Mouse (Mus musculus): ENCODE results near the gene Csk.

The Csk gene

DNA sequence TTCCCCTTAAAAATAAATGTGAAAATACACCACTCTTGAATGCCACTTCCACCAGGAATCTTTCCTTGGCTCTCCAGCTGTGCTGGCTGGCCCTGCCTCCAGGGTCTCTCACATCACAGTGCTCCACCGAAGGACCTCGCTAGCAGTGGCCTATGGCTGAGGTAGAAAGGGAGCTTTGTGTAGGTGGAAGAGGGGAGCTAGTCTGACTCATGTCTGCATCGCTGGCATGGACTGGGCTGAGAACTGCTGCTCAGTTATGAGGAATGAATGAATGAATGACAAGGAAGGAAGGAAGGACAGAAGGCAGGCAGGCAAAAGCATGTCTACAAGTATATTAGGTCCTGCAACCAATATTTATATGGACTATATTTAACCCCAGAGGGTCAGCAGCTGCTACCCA, 16.2 kb downstream of the Csk start:
- no peak for DNase-seq

DNA sequence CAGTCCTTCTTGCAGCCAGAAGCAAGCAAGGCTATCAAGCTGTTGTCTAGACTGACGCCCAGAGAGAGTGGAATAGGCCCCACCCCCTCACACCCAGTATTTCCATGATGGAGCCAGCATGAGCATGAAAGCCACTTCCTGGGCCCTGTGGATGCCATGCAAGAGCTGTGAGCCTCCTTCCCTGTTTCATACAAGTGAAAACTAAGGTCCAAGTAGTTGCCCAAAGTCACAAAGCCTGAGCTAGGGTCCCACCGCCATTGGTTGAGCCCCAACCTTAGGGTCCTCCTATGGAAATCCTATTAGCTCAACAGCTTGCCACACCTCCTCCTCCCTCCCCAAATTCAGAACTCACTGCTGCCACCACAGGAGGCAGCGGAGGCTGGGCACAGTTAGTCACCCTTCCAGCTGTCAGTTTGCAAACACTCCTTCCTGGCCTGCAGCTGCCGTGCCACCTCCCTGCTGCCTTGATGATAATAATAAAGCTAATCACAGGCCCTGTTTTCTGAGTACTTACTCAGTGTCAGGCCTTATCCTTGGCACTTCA, 19.9 kb downstream of the Csk start:
- DNase-seq = no peak

DNA sequence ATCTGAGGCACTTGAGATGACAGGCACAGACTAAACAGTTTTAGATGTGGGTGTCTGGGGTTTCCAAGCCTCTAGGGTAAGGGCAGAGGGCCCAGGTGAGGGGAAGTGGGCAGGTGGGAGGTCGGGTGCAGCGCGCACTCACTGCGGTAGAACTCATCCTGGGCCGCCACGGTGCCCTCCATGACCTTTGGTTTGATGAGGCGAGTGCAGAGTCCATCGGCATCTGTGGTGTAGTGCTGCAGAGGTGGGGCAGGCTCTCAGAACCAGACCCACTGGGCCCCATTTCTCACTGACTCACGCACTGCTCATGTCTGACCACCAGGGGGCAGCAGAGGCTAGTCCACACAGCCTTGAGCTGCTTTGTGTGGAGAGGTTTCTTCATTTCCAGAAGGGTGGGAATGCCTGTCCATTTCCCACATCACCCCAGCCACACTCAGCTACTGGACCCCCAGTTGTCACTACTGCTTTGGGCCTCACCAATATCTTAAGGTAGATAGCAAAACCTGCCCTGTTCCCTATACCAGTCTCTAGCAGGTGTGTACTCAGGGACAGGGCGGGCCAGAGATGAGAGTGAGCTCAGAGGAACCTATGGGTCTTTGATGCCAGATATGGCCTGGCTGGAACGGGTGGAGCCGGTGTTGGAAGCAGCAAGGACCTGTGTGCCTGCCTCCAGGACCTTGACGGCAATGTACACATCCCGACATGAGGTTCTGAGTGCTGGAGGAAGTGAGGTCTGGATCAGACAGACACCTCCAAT, 24.1 kb downstream of the Csk start:
- DNase-seq = peak; percentile 80

DNA sequence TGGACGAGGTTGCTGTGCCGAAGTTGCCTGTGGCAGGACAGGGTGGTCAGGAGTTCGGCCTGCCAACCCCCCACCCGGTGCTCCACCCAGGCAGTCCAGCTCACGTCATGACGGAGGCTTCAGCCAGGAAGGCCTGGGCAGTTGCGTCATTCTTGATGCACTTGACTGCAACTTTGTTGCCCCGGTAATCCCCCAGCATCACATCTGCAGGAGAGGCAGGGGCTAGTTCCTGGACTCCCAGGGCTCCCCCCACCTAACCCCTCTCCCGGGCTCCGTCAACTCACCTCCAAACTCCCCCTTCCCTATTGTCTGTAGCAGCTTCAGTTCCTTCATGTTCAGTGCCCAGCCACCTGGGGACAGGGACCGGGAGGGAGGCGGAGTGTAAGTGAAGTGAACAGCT, 24.7 kb downstream of the Csk start:
- no peak for DNase-seq

DNA sequence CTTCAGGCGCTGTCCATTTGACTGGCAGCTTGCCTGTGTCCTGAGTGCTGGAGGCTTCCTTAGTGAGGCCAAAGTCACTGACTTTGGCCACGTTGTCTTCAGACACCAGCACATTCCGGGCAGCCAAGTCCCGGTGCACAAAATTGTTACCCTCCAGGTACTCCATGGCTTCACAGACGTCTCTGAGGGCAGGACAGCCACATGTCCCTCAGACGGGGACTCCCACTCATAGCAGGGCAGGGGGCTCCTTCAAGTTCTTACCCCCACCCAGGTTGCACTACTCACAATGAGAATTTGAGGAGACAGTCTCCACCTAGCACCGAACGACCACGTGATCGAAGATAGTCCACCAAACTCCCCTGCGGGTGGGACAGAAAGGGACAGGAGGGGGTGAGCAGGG, 25.5 kb downstream of the Csk start:
- no peak for DNase-seq

DNA sequence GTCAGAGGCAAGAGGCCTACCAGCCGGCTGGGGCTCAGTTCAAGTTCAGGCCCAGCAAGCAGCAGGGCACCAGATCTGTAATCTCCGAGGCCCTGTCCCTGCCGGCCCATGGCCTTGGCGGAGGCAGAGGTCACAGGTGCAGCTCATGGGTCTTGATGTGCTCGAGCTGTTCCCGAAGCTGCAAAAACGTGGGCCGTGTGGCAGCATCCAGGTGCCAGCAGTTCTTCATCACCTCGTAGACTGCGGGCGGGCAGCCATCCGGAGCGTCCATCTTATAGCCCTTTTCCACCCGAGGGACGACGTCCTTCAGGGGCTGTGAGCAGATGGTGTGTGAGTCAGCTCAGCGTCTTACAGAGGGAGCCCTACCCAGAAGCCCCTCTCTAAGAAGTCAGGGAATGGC, 26.2 kb downstream of the Csk start:
- no peak for DNase-seq

DNA sequence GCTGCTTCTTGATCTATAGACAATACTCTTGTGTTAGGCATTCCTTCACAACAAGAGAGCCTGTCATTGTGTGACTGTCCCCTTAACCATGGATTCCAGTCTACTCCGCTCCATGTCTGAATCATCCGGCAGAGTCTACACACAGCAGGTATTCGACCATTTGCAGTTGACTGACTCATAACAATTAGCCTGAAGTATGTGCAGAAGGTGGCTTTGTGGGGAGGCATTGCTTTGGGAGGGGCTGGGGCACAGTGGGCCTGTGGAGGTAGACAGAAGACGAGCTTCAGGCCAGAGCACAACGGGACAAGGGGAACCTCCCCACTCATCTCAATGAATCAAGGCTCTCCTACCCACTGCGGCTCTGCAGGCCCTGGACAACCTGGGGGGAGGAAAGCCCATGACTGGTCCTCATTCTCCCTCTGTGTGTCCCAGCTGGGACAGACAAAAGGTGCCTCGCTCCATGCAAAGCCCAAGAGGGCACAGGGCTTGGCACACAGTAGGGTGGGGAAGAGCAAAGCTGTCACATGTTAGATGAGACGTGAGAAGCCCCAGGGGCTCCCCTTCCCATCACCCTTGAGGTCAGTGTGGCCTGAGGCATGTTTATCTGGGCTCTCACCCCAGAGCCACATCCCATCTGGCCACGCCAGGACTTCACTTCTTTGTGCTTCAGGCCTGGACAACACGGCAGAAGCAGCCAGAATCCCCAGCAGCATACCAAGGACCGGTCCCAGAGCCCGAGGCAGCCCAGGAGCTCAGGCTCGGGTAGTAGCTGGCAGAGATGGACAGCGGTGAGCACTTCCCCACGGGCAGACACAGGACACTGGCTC, 27.5 kb downstream of the Csk start:
- DNase-seq = no peak

DNA sequence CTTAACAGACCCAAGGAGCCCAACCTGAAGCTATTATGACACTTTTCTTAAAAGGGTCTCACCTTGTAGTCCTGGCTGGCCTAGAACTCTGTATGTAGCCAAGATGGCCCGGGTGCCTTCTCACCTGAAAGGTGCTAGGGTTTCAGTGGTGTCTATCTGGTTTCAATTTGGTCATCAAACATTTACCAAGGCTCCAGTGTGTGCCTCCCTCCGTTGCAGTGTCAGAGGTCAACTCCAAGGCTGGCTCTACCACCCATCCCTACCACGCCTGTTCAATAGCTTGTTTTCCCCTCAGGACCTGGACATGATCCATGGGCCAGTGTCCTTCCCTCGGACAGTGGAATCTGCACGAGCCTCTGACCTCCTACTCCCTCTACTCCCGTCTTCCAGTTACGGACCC, 29.1 kb downstream of the Csk start:
- DNase-seq = no peak

DNA sequence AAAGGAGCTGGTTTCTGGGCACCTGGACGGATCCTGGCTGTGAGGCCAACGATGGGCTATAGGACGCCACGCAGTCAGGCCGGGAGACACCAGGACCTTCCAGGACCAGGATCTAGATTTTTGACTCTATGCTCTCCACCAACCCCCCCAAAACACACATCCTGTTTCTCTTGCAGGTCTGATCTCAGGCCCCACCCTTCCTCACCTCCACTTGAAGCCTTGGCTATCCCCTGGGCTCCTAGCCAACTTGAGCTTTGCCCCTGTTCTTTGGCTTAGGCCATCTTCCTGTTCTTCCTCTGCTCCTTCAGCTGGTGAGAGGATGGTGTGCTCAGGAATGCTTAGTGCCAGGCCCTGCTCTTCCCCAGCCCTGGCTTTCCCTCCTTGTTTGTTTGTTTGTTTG, 32.8 kb downstream of the Csk start, which contains the start of gene Lman1l:
Gene Lman1l (minus strand): TSS at position 101 of the 400 bp plus-strand sequence.
- no peak for DNase-seq

DNA sequence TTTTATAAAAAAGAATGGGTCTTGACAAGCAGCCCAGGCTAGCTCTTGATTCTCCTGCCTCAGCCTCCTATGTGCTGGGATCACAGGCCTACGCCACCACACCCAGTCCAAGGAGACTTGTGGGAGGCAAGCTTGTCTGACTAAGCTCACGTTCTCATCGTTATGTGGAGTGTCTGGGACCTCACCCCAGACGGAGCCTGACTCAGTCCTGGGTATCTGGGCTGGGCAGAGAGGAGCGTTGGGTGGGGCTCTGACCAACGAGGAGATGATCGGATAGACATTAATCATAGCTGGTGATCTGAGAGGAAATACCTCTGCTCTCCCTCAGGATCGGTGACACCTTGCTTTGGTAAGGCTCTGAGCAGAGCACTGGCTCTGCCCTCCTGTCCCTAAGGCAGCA, 34.6 kb downstream of the Csk start:
- no peak for DNase-seq

DNA sequence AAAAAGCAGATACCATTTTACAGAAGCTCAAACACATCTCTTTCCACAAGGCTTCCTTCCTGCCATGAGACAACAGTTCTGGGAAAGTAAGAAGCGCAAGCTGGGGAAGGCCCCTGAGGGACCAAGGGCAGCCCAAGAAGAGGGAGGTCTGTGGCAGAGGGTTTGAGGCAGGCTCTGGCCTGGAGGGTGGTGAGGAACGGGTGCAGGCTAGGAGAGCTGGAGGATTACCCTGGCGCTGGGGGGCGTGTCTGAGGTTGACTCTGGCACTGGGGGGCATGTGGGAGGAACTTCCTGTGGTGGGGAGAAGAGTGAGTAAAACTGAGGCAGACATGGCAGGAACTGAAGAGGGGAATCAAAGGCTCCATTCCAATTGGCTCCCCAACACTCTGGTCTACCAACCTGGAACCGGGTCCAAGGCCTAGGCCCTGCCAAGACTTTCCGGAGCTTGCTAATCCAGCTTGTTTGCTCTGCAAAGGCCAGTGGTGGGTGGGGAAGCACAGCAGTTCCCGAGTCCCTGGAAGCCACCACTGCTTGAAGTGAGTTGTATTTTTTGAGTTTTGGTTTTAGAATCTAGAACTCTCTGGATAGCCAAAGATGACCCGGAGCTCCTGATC, 35.8 kb downstream of the Csk start:
- DNase-seq = no peak

DNA sequence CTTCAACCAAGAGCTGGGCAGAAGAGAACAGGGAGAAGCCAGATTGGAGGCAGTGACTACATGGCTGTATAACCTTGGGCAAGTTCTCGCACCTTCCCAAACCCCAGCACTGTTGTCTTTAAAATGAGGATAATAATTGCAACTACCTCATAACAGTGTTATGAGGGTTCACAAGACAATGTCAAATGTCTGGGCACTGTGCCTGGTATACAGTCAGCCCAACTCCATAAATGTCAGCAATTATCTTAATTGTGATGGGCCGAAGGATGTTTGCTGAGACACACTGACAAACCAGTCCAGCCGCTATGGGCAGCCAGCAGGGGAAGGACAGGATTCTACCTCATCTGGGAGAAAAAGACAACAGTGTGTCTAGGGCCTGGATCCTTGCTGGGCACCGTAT, 38.6 kb downstream of the Csk start:
- DNase-seq = no peak

DNA sequence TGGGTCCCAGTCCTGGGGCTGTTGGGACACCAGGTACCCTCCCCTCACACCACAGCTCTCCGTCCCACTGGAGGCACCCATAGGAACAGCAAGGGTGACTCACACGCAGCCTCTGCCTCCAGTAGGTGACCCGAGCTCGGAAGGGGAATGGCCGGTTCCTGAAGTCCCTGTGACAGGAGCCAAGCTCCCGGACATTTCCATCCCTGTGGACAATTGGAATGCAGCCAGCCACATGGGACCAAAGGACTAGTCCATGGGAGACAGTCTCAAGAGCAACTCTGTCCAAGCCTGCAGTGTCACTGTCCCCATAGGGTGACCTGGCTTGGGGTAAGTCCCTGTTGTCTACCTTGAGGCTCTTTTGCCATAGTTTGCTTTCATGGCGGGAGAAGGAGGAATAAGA, 39.5 kb downstream of the Csk start:
- DNase-seq = no peak

DNA sequence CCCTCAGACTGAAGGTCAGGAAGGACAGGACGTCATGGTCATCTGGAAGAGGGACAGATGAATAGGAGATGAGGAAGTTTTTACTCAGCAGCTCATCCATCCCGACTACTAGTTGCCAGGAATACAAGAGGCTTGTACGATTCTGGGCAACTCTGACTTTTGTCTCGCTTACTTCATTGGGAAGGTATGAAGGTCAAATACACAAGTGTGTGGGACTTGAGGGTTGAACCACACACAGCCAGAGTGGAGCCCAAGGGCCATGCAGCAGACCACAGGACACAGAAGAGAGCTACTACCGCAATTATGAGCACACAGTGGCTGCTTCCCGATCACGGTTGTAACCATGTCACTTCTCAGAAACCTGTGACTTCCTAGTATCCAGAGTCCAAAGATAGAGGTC, 40.8 kb downstream of the Csk start:
- DNase-seq = no peak

DNA sequence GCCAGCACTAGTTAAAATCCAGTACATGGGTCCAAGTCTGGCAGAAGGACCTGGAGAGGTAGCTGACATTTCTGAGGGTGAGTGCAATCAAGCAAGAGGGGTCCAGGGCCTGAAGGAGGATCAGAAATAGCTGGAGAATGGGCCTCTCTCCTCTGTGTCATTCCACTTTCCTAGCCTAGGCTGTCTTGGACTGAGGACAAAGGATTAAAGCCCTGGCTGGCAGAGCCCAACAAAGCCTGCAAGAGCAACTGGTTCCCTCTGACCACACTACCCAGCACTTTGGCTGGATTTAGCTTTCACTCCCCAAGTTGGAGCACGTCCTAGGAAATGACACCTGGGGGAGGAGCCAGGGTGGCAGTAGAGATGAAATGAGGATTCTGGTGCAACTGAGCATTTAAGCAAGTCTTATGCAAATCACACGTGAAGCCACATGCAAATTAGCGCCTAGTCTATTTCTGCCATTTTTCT, 43.0 kb downstream of the Csk start:
- no peak for DNase-seq

DNA sequence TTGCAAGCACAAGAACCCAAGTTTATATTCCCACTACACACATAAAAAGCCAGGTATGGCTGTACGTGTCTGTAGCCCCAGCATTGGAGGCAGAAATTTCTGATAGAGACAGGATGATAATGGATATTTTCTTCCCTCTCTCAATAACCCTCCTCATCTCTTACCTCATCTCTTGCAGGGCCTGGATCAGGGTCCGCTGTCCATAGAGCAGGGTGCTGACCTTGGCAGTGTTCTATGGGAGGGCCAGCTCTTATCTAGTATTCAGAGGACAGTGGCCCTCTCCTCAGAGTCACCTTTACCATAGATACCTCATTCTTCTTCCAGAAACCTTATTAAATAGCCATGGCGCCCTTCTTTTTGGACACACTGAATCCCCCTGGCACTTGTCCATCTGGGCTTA, 43.6 kb downstream of the Csk start:
- DNase-seq = no peak

DNA sequence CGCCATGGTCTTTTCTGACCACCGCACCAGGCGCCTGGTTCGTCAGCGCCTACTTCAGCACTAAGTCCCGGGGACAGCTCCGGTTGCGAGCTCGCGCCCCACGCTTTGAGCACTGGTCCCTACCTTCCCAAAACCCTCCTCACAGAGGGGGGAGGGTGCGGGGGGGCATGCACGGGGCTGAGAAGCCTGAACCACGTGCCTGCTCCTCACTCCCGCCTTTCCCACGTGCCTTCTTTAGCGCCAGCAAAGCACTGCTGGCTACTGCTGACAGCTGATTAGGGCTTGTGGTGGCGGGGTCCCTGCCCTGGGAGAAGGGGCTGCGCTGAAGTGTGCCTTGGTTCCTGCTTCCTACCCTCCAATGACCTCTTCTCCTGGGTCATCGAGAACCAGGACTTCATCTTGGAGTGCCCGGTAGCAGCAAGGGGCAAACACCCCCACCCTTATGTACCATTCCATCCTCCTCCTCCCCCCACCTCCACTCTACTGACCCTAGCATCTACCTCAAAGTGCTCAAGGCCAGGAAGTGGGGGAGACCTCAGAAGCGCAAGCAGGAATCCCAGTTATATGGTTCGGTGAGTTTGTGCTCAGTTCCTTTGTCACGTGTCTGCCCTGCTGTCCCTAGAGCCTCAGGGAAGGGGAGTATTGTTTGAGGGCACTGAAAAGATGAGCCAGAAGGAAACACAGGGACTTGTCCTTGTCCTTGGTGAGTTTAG, 47.1 kb downstream of the Csk start, which contains the start of gene Cplx3:
Gene Cplx3 (minus strand): TSS at position 143 of the 713 bp plus-strand sequence.
- peak; percentile 58 for DNase-seq

DNA sequence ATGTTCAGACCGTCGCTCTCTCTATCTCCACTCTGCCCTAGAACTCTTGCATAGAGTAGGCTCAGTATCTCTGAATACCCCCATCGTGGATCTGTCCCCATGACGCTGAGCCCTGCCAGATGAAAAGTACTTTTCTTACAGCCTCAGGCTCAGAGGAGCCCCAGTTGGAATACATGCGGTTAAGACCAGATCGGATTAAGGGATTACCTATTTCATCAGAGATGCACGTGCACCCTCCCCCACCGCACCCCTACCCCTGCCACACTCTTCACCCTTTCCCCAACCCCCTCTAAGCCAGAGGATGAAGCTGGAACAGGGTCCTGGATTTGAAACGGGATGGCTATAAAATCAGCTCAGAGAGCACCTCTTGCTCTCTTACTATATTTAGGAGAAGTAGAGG, 47.9 kb downstream of the Csk start:
- DNase-seq = no peak

DNA sequence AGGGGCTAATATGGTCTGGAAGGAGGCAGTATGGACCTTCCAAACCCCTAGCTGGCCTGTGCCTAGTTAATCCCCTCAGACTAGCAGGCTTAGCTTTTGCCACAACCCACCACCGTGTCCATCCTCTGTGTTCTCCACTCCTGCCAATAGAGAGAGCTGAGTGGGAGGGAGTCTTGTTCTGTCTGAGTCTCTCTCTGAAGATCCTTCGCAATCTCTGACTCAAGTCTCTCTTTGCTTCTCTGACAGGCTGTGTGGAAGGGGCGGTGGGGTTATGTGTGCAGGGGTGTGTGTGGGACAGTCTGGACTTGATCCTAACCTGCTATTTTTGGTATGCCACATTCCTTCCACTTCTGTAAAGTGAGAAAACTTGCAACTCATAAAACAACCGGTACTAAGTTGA, 48.6 kb downstream of the Csk start:
- DNase-seq = no peak

DNA sequence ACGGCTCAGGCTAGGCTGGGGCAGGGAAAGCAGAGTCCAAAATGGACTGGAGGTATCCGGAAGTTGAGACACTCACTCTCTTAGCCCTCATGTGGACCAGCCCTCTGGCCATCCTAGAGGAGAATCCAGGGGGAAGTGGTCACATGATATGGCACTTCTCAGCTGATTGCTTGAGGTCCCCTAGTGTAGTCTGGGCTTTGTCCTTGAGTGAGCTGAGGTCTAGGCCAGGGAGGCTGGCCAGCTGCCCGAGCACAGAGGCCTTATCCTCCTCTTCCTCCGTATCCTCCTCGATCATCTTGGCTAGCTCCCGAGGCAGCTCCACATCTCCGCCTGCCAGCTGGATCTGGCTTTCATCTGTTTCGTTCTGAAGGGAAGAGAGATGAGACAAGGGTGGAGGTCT, 51.3 kb downstream of the Csk start:
- DNase-seq = no peak

DNA sequence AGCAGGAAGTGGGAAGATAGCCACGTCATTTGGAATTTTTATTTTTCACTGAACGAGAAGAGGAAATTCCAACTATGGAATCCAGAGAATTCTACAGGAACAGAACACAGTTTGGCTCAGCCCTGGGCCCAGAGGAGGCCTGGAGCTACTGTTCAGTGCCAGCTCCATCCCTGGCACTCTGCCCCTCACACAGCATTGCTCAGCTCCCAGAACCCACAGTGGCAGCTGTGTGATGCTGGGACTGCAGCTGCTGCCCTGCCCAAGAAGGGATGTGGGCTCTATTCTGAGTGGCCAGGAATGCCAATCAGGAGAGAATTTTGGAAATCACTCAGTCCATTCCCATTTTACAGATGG, 52.1 kb downstream of the Csk start:
- no peak for DNase-seq

DNA sequence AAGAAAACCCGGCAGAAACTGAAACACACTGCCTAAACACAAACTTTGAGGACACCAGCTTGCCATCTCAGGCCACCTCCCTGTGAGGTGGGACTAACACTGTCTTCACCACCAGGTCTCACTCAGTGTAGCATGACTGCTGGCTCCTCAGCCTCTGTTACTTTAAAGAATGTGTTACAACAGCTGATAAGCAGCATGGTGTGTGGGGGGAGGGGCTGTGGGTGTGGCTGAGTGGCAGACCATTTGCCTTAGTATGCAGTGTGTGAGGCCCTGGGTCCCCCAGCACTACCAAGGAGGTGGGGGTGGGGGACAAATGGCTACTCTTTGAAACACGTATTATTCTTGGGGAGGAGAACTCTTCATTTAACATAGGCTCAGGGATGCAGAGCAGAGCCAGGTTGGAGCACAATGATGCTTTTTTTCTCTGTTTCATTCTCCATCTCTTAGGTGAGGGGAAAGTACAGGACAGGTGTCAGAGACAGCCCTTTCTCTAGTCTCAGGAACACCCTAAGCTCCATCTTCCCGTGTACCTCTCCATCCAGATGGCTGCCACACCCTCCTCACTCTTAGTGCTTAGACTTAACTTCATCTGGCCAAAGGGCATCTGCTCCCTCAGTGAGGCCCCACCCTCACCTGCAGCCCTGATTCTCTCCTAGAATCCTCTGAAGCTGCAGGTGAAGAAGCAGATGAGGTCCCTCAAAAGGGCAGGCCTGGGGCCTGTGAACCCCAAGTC, 52.6 kb downstream of the Csk start:
- DNase-seq = no peak
